ENCODE assay signal across 9 mouse cellular contexts in the genomic region with DNA sequence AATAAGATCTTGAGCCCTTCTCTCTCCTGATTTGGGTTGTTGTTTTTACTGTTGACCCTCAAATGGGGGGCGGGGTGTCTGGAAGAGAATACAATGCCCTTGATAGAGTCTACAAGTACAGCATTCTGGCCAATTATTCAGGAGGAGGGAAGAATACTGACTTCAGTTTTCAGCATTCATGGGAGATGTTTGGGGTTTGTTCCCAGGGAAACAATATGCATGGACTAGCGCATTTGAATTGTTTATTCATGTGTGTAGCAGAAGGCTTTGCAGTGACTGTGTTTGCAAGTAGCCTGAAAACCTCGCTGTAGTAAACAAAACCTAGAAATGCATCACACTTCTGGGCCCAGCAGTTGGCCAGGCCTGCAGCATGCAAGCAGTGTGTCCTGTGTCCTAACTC. TPM values are rescaled to one million over a fixed set of nuclear protein-coding genes. Genes with fewer than 3 reads are reported as not detected.
DNase-seq lines count a peak whose midpoint lies in the region; ATAC-seq and TF ChIP-seq lines count a peak whose summit lies in the region.
"Had no signal": no experiment of that assay in that cellular context is flagged by ENCODE, and none has a peak within 500 bp of the region (broad histone marks: within the 10 kb centered on the region; RNA-seq: fewer than 3 reads in every experiment).

No protein-coding gene starts in this region.

- no peak for DNase-seq in heart, adult 2 months
- DNase-seq in heart, postnatal 36 days, result no peak
- no peak for DNase-seq in lung, postnatal 0 days (ENCODE audit: low spot score)
- DNase-seq in lung, postnatal 25 days (ENCODE audit: low spot score), result no peak
- peak; percentile 39 for DNase-seq in hindbrain, postnatal 0 days (ENCODE audit: low spot score)
- DNase-seq in B cell, adult 2 months, result no peak
- DNase-seq: cerebellum, postnatal 14 days had no signal

- ATAC-seq in lung, postnatal 0 days, result no peak
- ATAC-seq in hindbrain, postnatal 0 days, result peak; percentile 75
- ATAC-seq in megakaryocyte-erythroid progenitor cell, adult 5-6 weeks (replicated peaks; ENCODE audit: low FRiP score, low TSS enrichment, poor library complexity, severe bottlenecking), result no peak

- intact Hi-C loops in heart, adult 2 months (cut with DNase I), result no loop called here
- intact Hi-C loops in heart, postnatal 36 days (cut with DNase I), result no loop called here

- no peak overlapping the region for H3K4me2 ChIP-seq in lung, postnatal 0 days (replicated peaks; ENCODE audit: low read depth, low read length)
- H3K4me2 ChIP-seq in hindbrain, postnatal 0 days (ENCODE audit: low read depth, low read length), result no peak overlapping the region

- TF ChIP-seq EP300 in heart, adult 2 months (IDR thresholded peaks at IDR 0.05; ENCODE audit: insufficient read depth, low read depth, low read length), result no peak
- no peak for TF ChIP-seq EP300 in lung, postnatal 0 days (IDR thresholded peaks at IDR 0.05)

- TF ChIP-seq POLR2A in heart, adult 2 months (IDR thresholded peaks at IDR 0.05; ENCODE audit: insufficient read depth, low read depth, low read length), result no peak
- TF ChIP-seq POLR2A in small intestine, adult 2 months (IDR thresholded peaks at IDR 0.05; ENCODE audit: low read depth, low read length), result no peak

- no peaks in the 10 kb centered on the region for H3K9me3 ChIP-seq in lung, postnatal 0 days (ENCODE audit: low read length)
- H3K9me3 ChIP-seq in hindbrain, postnatal 0 days (ENCODE audit: low read length), result no peaks in the 10 kb centered on the region

- H3K36me3 ChIP-seq in heart, adult 2 months (ENCODE audit: control insufficient read depth, insufficient read depth, low read length), result peaks cover 20% of the 10 kb centered on the region
- H3K36me3 ChIP-seq in lung, postnatal 0 days (ENCODE audit: insufficient read depth, low read length), result no peaks in the 10 kb centered on the region
- H3K36me3 ChIP-seq in hindbrain, postnatal 0 days (ENCODE audit: insufficient read depth, low read length), result no peaks in the 10 kb centered on the region
- no peaks in the 10 kb centered on the region for H3K36me3 ChIP-seq in small intestine, adult 2 months (ENCODE audit: control insufficient read depth, insufficient read depth, low read length)

- no peak overlapping the region for H3K4me3 ChIP-seq in heart, adult 2 months
- no peak overlapping the region for H3K4me3 ChIP-seq in lung, postnatal 0 days (ENCODE audit: low read depth, low read length)
- no peak overlapping the region for H3K4me3 ChIP-seq in hindbrain, postnatal 0 days (ENCODE audit: low read length)
- no peak overlapping the region for H3K4me3 ChIP-seq in small intestine, adult 2 months (ENCODE audit: low read depth, low read length)

- peak overlapping the region; percentile 82 for H3K27ac ChIP-seq in heart, adult 2 months
- peak overlapping the region; percentile 45; the same call in 1 of the 2 replicates for H3K27ac ChIP-seq in lung, postnatal 0 days (ENCODE audit: low read length)
- H3K27ac ChIP-seq in hindbrain, postnatal 0 days, result peak overlapping the region; percentile 81
- peak overlapping the region; percentile 28; the same call in 1 of the 2 replicates for H3K27ac ChIP-seq in small intestine, adult 2 months (ENCODE audit: insufficient read depth, low read depth, low read length)

- H3K4me1 ChIP-seq in heart, adult 2 months (ENCODE audit: control insufficient read depth, insufficient read depth, low read length), result peaks cover 46% of the 10 kb centered on the region
- peaks cover 19% of the 10 kb centered on the region for H3K4me1 ChIP-seq in lung, postnatal 0 days (ENCODE audit: insufficient read depth, low read depth, low read length)
- peaks cover 35% of the 10 kb centered on the region for H3K4me1 ChIP-seq in hindbrain, postnatal 0 days (ENCODE audit: insufficient read depth, low read length)
- H3K4me1 ChIP-seq in small intestine, adult 2 months (ENCODE audit: control insufficient read depth, insufficient read depth, insufficient read length, low read length), result peaks cover 21% of the 10 kb centered on the region

- peak overlapping the region; percentile 48; the same call in 1 of the 2 replicates for H3K9ac ChIP-seq in heart, adult 2 months (ENCODE audit: low read depth, low read length)
- H3K9ac ChIP-seq in lung, postnatal 0 days (replicated peaks; ENCODE audit: low read depth), result no peak overlapping the region
- H3K9ac ChIP-seq in hindbrain, postnatal 0 days (replicated peaks; ENCODE audit: low read length), result no peak overlapping the region

- WGBS in heart, adult 2 months, result 45% methylated on average over 3 of the region's 3 CpGs
- 70% methylated on average over 3 of the region's 3 CpGs for WGBS in lung, postnatal 0 days
- WGBS in hindbrain, postnatal 0 days, result 36% methylated on average over 3 of the region's 3 CpGs
- WGBS in small intestine, adult 2 months, result 74% methylated on average over 3 of the region's 3 CpGs

- H3K27me3 ChIP-seq in heart, adult 2 months (ENCODE audit: control insufficient read depth, insufficient read depth, low read length), result no peaks in the 10 kb centered on the region
- no peaks in the 10 kb centered on the region for H3K27me3 ChIP-seq in lung, postnatal 0 days (replicated peaks; ENCODE audit: insufficient read depth, low read length)
- no peaks in the 10 kb centered on the region for H3K27me3 ChIP-seq in hindbrain, postnatal 0 days (ENCODE audit: insufficient read depth, low read length)
- no peaks in the 10 kb centered on the region for H3K27me3 ChIP-seq in small intestine, adult 2 months (ENCODE audit: control insufficient read depth, insufficient read depth, low read length)

- peaks cover 6% of the 10 kb centered on the region; the same call in 1 of the 2 replicates for H3K79me2 ChIP-seq in heart, adult 2 months (replicated peaks; ENCODE audit: control insufficient read depth, insufficient read depth, low read length)

- no peak for TF ChIP-seq CTCF in heart, adult 2 months (IDR thresholded peaks at IDR 0.05)
- no peak for TF ChIP-seq CTCF in lung, postnatal 0 days (IDR thresholded peaks at IDR 0.05)
- TF ChIP-seq CTCF in hindbrain, postnatal 0 days (IDR thresholded peaks at IDR 0.05; ENCODE audit: low read depth), result no peak
- no peak for TF ChIP-seq CTCF in small intestine, adult 2 months (IDR thresholded peaks at IDR 0.05; ENCODE audit: extremely low read depth, insufficient read length, insufficient replicate concordance, low read depth, low read length)

RNA-seq across cellular contexts. Expression of a gene that starts 17.1 kb away (rescaled TPM):
- 10 to 100 TPM; 28.7 to 41.0 TPM for total RNA-seq in heart, adult 2 months (2021)
- 69.4 and 92.3 TPM in 2 replicates for polyA plus RNA-seq in heart, adult 2 months (2012; rRNA removed)
- total RNA-seq in heart, postnatal 36 days (2021), result 10 to 100 TPM; 51.7 to 54.5 TPM
- 56.1 and 66.0 TPM in 2 replicates for polyA plus RNA-seq in lung, postnatal 0 days (2015; fragmentation: Nextera tagmentation; extraction: Ambion mirVana)
- 68.8 and 72.1 TPM in 2 replicates for total RNA-seq in hindbrain, postnatal 0 days (2014; rRNA removed)
- polyA plus RNA-seq in hindbrain, postnatal 0 days (2015; fragmentation: Nextera tagmentation; extraction: Ambion mirVana), result 15.4 and 15.7 TPM in 2 replicates
- 10.8 and 19.0 TPM in 2 replicates for polyA plus RNA-seq in small intestine, adult 2 months (2012; rRNA removed)
- total RNA-seq in megakaryocyte-erythroid progenitor cell, adult 5-6 weeks (2014; fragmentation: Nextera tagmentation), result not detected in 2 replicates
- total RNA-seq in megakaryocyte-erythroid progenitor cell, adult 5-6 weeks (2017), result not detected in 2 replicates

Comparison
In these comparisons a context has a peak if more than half of its experiments do, and no peak if none do; other contexts are left out.
1. H3K27ac ChIP-seq: peak in every context shown above with its lines; median percentile 82 in heart, adult 2 months; 81 in hindbrain, postnatal 0 days; 45 in lung, postnatal 0 days; 28 in small intestine, adult 2 months.
2. RNA of a gene that starts 17.1 kb away (total RNA-seq): 68.8 to 72.1 TPM in hindbrain, postnatal 0 days, 51.7 to 54.5 TPM in heart, postnatal 36 days and 28.7 to 41.0 TPM in heart, adult 2 months; not detected in megakaryocyte-erythroid progenitor cell, adult 5-6 weeks; every median in the first group is over 10 times any median in the second.